Mouse (Mus musculus) MN1 (cell line): ENCODE measurements around the gene Spag4.
A peak's percentile ranks its signal among the peaks of the same experiment; 100 is the strongest.

ENCODE experiments used
- DNase-seq: peaks from one replicate; pipeline ENCODE4 v3.0.0-alpha.2; 2016; ENCODE audit warnings: low spot score

The Spag4 gene

GRCm38 (mm10) chr2:156065099-156066041, at the start of gene Spag4:
TSS of gene Spag4 (plus strand) at chr2:156065175.
- DNase-seq, result peak; percentile 77

- no peak for DNase-seq
Observed at GRCm38 (mm10) chr2:156018106-156018505, 46.9 kb upstream of the Spag4 start.

- no peak for DNase-seq
Observed at GRCm38 (mm10) chr2:156021219-156021618, 43.8 kb upstream of the Spag4 start.

GRCm38 (mm10) chr2:156021765-156022164, 43.2 kb upstream of the Spag4 start:
- DNase-seq, result no peak

- DNase-seq, result no peak
Observed at GRCm38 (mm10) chr2:156025482-156025881, 39.5 kb upstream of the Spag4 start.

GRCm38 (mm10) chr2:156039390-156039789, 25.6 kb upstream of the Spag4 start:
- DNase-seq, result no peak

- DNase-seq, result no peak
Observed at GRCm38 (mm10) chr2:156042903-156043302, 22.1 kb upstream of the Spag4 start.

- DNase-seq, result no peak
Observed at GRCm38 (mm10) chr2:156047929-156048328, 17.0 kb upstream of the Spag4 start.

GRCm38 (mm10) chr2:156052816-156053215, 12.2 kb upstream of the Spag4 start, which contains the start of gene Fer1l4:
TSS of gene Fer1l4 (minus strand) at chr2:156052947.
- no peak for DNase-seq

GRCm38 (mm10) chr2:156066126-156066525, 1.2 kb downstream of the Spag4 start:
- no peak for DNase-seq

- no peak for DNase-seq
Observed at GRCm38 (mm10) chr2:156067916-156068315, 2.9 kb downstream of the Spag4 start.

- DNase-seq, result no peak
Observed at GRCm38 (mm10) chr2:156071236-156071635, 6.3 kb downstream of the Spag4 start.

- no peak for DNase-seq
Observed at GRCm38 (mm10) chr2:156073725-156074124, 8.8 kb downstream of the Spag4 start.

- DNase-seq, result no peak
Observed at GRCm38 (mm10) chr2:156077461-156077860, 12.5 kb downstream of the Spag4 start.

GRCm38 (mm10) chr2:156078421-156079182, 13.6 kb downstream of the Spag4 start:
- DNase-seq, result no peak

- no peak for DNase-seq
Observed at GRCm38 (mm10) chr2:156079183-156079560, 14.2 kb downstream of the Spag4 start.

- no peak for DNase-seq
Observed at GRCm38 (mm10) chr2:156079674-156080073, 14.7 kb downstream of the Spag4 start.

GRCm38 (mm10) chr2:156080391-156080790, 15.4 kb downstream of the Spag4 start:
- DNase-seq, result no peak

- DNase-seq, result no peak
Observed at GRCm38 (mm10) chr2:156084541-156084940, 19.6 kb downstream of the Spag4 start.

- no peak for DNase-seq
Observed at GRCm38 (mm10) chr2:156087391-156088110, 22.6 kb downstream of the Spag4 start.

- no peak for DNase-seq
Observed at GRCm38 (mm10) chr2:156089799-156090198, 24.8 kb downstream of the Spag4 start.

GRCm38 (mm10) chr2:156091926-156092325, 27.0 kb downstream of the Spag4 start:
- DNase-seq, result no peak
